Mouse (Mus musculus) lung, adult 2 months (tissue): ENCODE data around the gene Nkx1-2.

ENCODE experiments used
- CTCF ChIP-seq: fragments of 200-500 bp; IDR thresholded peaks from 2 replicates; pipeline ENCODE4 v1.5.1; 2011; ENCODE audit warnings: mild to moderate bottlenecking, low read length, control low read depth; ENCODE audit not compliant: insufficient read depth
- POLR2A ChIP-seq: fragments of 200-500 bp; IDR thresholded peaks from 2 replicates; pipeline ENCODE4 v1.6.1; 2011; ENCODE audit warnings: low read depth, mild to moderate bottlenecking, control low read depth, low read length, borderline replicate concordance; ENCODE audit errors: extremely low read depth

DNA sequence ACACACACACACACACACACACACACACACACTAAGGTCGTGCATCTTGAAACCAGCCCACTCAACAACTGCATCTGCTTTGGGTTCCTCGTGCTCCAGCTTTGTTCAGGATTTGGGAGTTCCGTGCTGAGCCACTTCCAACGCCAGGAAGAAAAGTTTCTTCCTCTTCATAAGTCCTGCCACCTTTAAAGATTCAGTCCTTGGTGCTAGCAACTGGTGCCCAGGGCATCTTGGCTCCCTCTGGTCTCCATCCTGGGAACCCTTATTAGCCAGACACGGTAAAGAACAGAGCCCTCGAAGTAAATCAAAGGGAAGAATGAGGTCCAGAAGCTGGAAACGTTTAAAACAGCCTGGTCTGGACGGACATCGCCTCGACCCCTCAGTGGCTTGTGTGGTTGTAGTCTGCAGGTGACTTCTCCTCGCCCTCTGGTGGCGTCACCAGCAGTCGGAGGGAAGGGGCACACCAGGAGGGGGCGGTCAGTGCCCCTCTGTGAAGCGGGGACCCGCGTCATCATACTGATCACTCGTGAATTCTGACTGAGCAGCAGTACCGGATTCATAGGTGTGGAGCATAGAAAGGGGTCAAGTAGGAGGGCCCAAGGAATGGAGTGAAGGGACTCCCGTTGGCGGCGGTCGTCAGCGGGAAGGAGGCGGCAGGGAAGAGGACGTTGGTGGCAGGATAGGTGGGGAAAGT lies 2.7 kb downstream of the Nkx1-2 start:
- TF ChIP-seq CTCF (no peak), POLR2A (no peak)
